Mouse (Mus musculus): Measurements from ENCODE around the gene Chrnb2.

The Chrnb2 gene

DNA sequence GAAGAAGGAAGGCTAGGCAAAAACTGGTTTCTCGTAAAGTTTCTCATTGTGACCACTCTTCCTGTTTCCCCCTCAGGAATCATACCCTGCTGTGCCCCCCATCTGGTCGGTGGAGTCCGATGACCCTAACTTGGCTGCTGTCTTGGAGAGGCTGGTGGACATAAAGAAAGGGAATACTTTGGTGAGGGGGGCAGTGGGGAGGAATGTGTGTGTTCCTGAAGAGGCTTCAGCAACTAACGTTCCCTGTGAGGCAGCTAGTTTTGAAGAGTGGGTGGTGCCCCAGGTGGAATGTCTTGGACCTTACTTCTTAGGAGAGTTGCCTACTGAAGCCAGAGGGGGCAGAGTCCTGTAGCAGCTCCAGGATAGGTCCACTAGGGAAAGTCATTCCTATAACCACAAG lies 11.6 kb upstream of the Chrnb2 start:
- DNase-seq (ENCODE audit: low read depth) = no peak

DNA sequence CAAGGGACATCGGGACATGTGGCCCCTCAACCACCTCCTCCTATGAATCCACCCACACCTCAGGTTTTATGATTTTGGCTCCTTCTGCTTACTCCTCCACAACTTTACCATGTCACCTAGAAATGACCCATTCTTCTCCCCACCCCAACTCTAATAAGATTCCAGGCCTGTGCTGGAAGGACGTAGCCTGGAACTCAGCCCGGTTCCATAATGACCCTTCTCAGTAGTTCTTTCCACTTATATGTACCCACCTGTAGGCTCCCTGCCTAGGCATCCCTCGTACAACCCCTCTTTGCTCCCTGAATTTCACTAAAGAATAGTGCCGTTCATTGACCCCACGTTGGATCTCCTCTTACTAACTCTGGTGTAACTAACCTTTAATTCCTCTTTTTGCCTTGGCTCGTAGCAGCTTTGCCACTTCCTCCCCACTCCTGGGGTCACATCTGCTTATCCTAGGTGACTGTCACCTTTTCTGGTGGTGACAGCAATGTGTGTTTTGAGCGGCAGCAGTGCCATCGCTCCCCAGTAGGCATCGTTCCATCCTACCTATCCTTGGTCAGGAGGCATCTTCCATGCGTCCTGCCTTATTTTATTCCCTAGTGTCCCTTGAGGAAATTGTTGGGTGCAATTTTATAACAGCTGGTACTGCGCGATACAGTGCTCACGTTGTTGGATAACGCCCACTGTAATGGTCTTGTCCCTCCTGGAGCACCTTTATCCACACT lies 10.0 kb upstream of the Chrnb2 start:
- DNase-seq (ENCODE audit: low read depth) = no peak

DNA sequence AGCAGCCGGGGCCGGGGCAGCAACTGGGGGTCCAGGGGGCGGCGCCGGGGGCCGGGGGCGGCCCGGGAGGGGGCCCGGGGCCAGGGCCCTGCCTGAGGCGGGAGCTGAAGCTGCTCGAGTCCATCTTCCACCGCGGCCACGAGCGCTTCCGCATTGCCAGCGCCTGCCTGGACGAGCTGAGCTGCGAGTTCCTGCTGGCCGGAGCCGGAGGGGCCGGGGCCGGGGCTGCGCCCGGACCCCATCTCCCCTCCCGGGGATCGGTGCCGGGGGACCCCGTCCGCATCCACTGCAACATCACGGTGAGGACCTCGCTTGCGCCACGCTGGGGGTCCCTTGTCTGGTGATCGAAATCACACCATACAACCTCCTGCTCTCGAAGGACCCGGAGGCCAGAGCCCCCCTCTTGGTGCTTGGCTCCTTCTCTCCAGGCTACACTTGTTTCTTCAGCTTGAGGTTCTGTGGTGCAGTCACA lies 9.3 kb upstream of the Chrnb2 start:
- no peak for DNase-seq (ENCODE audit: low read depth)

DNA sequence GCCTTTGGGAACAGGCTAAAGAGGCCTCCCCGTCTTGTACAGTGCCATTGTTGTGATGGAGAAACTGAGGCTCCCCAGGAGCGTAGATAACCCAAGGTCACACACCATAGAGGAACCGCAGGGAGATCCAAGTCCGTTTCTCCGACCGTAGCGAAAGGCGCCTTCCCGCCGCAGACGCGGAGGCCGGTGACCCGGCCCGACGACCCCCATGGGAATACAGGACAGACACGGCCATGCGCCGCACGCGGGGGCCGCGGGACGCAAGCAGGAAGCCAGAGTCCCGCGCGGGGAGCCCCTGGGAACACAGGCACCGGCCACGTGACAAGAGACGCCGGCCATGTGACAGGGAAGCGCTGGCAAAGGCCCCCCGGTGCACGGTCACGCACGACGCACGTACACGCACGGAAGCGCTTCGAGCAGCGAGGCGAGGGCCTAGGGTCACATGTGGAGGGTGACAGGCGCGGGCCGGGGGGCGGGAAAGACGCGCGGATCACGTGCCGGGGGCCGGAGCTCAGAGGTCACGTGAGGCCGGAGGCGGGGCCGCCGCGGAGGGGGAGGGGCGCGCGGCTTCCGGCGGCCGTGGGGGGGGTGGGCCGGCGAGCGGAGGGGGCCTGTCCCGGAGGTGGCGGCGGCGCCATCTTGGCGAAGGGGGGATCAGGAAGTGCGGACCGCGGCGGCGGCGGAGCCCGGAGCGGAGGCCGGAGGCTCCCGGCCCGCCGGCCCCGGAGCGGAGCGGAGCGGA lies 8.7 kb upstream of the Chrnb2 start, which contains the start of gene Ube2q1:
Gene Ube2q1, plus strand, starts transcription at position 649 of the 742 bp plus-strand sequence.
- peak; percentile 70 for DNase-seq (ENCODE audit: low read depth)

DNA sequence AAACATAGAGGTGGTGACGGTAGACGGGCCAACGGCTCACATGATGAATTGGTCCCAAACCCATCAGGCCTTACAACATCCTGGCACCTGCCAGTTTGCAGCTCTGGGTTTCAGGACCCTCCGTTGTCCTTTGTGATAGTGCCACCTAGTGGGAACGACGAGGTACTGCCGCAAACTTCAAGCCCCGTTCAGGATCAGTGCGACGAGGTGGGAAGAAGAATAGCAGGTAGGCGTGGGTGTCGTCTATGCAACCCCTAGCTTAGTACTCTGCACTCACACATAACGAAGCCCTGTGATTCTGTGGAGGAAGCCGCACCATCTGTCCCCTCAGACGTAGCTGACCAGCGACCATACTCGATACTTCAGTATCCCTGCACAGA lies 8.1 kb upstream of the Chrnb2 start:
- peak; percentile 84 for DNase-seq (ENCODE audit: low read depth)

DNA sequence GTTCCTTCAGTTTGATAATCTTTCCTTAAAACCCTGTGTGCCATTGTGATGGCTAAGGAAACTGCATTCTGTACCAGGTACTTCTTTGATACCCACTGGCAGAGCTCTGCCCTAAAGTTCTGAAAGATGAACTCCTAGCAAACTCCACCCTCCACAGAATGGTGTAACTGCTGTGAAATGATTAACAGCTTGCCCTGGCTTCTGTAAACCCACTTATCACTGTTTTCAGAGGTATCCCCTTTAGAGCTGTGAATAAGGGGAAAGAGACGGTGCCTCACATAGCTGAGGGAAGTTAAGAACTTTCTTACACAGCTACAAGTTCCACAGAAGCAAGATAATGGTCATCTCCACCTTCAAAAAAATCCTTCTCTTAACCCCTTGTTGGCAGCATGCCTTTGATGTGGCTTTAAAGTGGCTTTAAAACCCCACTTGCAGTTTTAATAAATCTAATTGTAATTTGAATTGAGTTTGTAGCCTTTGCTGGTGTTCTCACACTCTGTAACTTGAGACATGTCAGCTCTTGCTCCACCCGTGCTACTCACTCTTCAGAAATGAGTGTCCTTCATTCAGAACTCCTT lies 6.1 kb upstream of the Chrnb2 start:
- no peak for DNase-seq (ENCODE audit: low read depth)

DNA sequence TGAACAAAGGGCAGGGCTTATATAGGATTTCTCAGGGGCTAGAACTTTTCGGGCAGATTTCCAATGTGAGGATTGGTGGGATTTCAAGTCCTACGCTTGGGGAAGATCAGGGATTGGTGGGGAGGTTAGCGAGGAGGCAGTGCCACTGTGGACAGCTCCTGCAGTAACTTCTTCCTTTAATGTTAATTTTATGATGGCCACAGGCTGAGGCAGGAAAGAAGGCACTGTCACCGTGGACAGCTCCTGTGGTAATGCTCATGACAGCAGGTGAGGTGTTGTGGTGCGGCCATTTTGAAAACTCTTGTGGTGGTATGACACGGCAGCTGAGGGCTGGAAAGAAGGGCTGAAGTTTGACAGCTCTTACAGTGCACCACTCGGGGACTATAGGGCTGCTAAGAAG lies 5.2 kb upstream of the Chrnb2 start:
- DNase-seq (ENCODE audit: low read depth) = no peak

DNA sequence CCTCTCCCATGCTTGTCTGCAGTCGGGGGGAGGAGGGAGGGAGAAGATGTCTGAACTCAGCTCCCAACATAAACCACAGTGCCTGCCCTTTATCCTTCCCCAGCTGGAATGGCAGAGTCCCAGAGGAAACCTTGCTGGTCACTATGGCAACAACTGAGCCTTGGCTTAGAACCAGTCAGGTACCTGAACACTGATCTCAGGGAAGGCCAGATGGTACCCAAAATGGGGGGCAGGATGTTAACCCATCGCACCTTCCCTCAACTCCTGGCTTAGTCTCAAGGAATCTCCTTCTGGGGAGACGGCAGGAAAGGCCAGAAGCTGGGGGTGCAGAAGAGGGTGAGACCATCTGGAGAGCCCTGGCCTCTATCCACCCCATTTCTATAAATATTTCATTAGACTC lies 4.6 kb downstream of the Chrnb2 start:
- DNase-seq (ENCODE audit: low read depth) = no peak

DNA sequence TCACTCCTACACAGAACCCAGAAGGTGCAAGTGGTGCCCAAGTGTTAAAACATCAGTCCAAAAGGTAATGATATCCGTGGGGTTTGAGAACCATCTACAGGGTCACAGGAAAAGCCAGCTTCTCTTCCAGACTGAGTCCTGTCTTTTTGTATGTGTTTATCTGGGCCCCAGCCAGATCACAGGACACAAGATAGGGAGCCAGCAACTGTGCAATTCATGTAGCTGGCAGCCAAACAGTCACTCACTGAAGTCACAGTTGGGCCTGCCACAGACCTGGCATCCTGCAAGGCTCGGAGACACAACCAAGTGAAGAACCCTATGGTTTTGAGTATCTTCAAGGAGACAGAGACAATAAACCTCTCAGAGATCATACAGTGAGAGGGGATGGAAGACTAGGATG lies 6.6 kb downstream of the Chrnb2 start:
- DNase-seq (ENCODE audit: low read depth) = no peak

DNA sequence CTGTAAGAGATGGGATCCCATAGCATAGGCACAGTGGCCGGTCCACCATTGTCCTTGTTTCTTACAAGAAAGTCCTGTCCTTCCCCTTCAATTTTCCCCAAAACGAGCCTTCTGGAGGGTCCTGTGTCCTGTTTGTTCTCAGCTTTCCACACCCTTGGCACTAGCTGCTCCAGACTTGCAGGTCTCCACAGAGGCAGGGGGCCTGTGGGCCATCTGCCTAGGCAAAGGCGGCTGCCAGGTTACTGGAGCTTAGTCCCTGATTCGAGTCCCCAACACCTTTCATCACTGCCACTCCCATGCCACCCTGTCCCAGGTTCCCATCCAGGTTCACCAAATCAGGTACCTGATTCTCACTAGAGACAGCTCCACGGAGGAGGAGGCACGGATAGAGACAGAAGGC lies 9.1 kb downstream of the Chrnb2 start:
- DNase-seq (ENCODE audit: low read depth) = no peak

DNA sequence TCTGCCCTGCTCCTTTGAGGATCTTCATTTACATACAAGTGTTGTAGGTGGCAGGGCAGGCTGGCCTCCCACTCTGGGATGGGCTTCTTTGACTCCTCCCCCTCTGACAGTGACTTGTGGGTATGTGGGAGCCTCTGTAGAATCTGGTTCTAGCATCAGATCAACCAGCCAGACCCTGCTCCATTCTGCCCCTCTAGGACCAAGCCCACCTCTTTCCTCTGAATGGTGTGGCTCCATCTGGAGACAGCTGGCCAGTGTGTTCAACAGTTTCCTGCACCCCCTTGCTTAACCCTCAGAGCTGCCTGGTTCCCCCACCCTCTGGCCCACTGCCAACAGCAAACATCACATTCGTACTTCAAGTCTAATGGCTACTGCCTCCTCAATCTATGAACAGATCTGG lies 12.1 kb downstream of the Chrnb2 start:
- DNase-seq (ENCODE audit: low read depth) = no peak

DNA sequence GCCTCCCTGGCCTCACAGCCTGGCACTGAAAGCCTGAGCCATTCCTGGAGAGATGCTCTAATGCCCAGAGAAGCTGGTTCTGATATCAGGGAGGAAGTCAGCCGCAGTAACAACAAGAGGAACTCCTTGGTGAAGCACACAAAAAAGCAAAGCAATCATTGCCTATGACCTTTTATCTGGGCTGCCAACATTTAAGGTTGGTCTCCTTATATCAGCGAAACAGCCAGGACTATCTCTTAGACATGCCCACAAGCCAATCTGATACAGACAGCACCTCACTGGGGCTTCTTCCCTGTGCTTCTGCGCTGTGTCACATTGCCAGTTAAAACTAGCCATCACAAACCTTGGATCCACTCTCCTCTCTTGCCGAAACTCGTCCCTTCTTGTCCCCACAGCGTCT lies 25.9 kb downstream of the Chrnb2 start:
- no peak for DNase-seq (ENCODE audit: low read depth)

DNA sequence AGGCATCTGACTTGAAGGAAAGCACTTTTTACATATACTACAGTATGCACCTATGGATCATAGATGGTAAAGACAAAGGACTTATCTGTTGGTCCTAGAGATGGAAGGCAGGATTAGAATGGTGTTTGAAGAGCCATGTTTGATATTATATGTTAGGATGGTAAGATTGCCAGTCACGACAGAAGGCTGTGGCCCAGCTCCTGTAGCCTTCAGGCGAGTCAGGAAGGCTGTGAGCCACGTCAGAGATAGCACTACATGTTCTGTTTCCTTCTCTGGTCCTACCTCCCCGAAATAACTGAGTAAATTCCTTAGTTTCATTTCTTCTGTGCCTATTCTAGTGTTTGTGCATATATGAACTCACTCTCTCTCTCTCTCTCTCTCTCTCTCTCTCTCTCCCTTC lies 32.3 kb downstream of the Chrnb2 start:
- no peak for DNase-seq (ENCODE audit: low read depth)

DNA sequence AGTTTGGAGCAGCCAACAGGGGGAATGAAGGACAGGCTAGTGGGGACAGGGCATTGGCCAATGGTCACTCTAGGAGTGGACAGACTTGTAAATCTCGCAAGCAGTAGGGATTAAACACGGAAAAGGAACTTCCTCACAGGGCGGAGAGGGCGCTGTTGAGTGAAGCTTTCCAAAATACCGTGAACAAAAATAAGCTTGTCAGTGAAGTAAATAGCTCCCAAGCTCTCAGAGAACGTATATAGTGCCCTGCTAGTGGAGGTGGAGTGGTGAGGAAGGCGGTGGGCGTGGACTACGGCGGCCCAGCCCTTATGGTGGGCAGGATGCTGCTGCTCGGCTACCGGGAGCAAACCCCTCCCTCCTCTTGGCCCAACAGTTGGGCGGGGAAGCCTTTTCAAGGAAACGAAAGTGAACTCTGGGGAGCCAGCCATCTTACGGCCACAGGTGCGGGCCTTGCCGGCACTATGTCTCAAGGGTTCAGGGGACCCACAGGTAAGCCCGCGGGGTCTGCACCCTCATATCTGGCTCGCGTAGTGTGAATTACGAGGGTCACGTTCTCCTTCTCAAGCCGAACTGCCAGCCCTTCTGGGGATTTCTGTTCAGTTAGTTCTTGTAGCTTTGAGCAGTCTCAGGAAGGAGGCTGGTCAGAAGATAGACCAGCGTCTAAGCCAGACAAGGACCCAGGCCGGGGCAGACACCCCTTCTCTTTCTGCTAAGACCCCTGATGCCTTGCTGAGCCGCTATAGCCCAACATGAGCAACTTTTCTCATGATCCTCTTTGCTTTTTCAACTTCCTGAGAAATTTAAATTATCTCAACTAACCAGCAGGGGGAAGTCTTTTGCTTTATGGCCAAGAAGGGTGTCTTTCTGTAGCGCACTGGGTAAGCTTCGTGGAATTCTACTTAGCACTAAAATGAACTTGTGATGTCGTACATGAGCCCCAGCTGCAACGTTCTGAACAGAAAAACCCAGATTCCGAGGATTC lies 33.8 kb downstream of the Chrnb2 start:
- peak; percentile 76 for DNase-seq (ENCODE audit: low read depth)

DNA sequence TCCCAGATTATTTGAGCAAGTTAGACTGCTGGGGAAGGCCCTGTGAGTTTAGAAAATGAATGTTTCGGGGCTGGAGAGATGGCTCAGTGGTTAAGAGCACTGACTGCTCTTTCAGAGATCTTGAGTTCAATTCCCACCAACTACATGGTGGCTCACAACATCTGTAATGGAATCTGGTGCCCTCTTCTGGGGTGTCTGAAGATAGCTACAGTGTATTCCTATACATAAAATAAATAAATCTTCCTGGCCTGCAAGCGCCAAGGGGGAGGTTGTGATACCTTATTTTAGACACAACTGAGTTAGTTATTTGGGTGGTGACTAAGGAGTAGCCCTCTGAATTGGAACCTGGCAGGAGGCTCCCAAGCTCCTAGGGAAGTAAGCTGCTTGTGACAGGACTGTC lies 35.6 kb downstream of the Chrnb2 start:
- DNase-seq (ENCODE audit: low read depth) = no peak

DNA sequence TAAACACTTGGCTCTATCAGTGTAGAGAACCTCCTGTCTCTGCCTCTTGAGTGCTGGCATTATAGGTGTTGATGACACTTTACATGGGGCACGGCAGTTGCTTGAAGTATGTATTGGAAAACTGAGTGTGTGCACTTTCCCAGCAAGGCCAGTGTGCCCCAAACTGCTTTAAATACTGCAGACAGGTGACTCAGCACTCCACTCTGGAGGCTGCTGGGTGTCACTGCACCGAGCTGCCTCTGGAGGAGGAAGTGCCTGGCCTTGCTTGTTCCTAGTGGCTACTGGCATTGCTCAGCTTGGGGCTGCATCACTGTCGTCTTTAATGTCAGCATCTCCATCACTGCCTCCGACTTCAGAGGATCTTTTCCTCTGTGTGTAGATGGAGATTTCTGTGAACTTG lies 37.4 kb downstream of the Chrnb2 start:
- DNase-seq (ENCODE audit: low read depth) = peak; percentile 50

DNA sequence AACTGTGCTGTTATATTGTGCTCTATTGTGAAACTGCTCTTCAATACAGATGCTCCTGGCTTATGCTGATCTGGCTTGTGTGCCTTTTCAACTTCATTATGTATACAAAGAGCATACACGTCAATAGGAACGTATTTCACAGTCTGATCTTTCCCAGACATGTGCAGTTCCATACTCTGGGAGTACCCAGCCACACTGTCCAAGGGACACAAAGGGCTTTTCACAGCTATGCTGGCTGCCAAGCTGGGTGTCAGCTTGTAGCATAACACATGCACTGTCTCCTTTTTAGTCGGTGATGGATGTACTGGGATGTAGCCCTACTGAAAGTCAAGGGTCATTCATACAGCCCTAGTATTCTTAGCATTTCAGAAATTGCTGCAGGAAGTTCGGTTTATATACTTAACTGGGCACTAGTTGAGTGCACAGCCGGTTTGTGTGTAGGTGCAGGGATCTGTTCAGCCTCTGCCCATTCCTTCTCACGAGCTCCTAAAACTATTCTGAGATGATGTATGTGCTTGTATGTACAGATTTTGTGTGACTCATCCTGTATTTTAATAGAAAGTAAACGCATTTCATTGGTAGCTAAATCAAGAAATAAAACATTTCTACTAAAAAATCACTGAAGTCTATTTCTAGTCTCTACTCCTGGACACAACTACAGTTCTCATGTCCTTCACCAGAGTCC lies 40.9 kb downstream of the Chrnb2 start:
- DNase-seq (ENCODE audit: low read depth) = no peak

DNA sequence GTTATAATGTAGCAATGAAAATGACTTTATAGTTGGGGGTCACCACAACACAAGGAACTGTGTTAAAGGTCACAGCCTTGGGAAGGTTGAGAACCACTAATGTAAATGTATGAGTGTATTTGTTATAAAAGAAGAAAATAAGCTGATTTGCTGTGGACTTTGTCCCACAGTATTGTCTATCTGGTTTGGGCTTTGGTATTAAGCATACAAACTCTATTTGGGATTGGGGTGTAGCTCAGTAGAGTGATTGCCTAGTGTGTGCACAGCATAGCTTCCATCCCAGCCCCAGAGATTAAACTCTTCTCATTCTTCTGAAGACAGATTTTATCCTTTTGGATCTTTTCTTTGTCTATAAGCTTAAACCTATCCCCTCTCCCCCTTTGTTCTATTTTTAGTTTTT lies 42.4 kb downstream of the Chrnb2 start:
- no peak for DNase-seq (ENCODE audit: low read depth)

DNA sequence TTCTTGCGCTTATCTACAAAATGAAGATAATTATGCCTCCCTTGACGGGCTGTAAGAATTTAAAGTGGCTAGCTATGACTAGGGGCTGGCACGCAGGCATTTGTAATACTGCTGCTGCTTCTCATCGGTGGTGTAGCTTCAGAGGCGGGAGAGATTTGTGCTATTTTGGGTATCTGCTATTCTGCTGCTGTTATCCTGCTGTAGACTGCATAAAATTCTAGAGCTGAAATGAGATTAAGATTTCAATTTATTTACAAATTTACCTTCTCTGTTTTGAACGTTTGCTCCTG lies 48.5 kb downstream of the Chrnb2 start:
- DNase-seq (ENCODE audit: low read depth) = no peak

DNA sequence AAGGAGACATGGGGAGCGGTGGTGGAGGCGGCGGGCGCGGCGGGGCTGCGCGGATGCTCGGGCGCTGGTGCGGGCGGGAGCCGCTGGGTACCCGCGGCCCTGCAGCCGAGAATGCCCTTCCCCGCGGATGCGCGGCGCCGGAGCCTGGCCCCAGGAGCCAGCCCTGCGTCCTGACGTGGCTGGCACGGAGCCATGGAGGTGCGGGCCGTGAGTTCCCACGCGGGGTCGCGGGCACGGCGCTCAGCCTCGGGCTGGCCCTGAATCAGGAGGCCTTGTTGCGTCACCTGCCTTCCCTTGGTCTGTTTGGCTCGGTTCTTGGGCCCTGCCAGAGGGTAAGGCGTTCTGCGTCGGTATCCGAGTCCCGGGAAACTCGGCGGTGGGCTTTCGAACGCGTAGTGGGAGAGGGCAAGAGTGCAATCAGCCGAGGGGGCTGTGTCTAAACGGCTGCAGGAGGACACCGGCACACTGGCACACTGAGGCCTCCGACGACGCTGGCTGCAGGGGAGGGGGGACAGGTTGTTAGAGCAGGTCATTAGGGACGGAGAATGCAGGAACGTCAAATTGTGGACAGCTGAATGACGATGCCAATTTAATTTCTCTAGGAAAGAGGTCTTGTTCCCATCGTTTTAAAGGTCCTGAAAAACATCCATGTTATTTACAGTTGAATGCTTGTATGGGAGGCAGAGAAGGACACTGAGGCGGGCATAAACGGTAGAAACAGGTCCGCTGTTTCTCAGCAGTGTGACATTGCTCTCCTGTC lies 49.0 kb downstream of the Chrnb2 start:
- DNase-seq (ENCODE audit: low read depth) = no peak
